Mouse (Mus musculus): ENCODE measurements around the gene Col16a1.

GRCm38 (mm10) chr4:130084331-130084945 is 36.8 kb downstream of the Col16a1 start:
- no peak for TF ChIP-seq POLR2A (IDR thresholded peaks at IDR 0.05; ENCODE audit: control insufficient read depth, extremely low read depth, insufficient read depth, low read length, poor library complexity)
- no peak for TF ChIP-seq CTCF (IDR thresholded peaks at IDR 0.05; ENCODE audit: borderline replicate concordance, control insufficient read depth, extremely low read depth, insufficient read depth, low read length, poor library complexity)

Data from thymus, adult 2 months (tissue).